Mouse (Mus musculus): ENCODE data around the gene Gm8871.
"Not testable (repeated sequence)": the region's sequence is repeated elsewhere in the genome, so short reads cannot be mapped to it uniquely, and the experiment has no call there.

Gm8871 gene

GRCm38 (mm10) chr5:10947505-10947904 lies at the start of gene Gm8871, which contains the start of gene Gm8857:
Gene Gm8871, plus strand, starts transcription at chr5:10947805.
Gene Gm8857, plus strand, starts transcription at chr5:10947807.
- DNase-seq (ENCODE audit: extremely low spot score, low read depth, low spot score) = not testable (repeated sequence)

DNA sequence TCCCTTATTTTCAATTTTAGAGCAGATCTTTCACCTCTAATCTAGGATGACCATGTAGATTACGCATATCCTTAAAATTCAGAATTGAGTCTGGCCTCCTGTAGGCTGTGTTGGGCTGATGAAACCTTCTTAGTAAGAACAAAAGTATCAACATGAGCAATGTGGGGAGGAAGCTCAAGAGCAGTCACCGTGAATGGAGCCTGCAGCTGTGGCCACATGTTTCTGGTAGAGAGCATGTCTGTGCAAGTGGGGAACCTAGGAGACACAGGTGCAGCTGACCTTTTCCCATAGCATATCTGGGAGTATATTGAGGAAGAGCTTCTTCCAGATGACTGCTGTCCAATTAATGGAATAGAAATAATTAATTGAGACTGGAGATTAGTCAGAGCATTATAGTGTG lies 5.9 kb downstream of the Gm8871 start:
- DNase-seq (ENCODE audit: extremely low spot score, low read depth, low spot score) = not testable (repeated sequence)

DNA sequence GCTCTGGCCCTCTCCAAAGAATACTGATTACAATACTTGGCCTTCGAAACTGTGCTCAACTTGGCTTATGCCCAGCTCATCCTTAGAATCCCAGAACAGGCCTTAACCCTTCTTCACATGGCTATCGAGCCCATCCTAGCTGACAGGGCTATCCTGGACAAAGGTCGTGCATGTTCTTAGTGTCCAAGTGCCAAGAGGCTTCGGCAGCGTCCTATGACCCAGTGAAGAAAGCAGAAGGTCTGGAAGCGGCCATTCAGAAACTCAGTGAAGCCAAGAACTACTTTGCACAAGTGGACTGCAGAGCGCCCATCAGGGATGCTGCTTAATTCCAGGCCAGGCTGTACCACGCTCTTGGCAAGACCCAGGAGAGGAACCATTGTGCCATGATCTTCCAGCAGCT lies 10.5 kb downstream of the Gm8871 start:
- DNase-seq (ENCODE audit: extremely low spot score, low read depth, low spot score) = not testable (repeated sequence)
